Mouse (Mus musculus): ENCODE data around the gene BC067074.

DNA sequence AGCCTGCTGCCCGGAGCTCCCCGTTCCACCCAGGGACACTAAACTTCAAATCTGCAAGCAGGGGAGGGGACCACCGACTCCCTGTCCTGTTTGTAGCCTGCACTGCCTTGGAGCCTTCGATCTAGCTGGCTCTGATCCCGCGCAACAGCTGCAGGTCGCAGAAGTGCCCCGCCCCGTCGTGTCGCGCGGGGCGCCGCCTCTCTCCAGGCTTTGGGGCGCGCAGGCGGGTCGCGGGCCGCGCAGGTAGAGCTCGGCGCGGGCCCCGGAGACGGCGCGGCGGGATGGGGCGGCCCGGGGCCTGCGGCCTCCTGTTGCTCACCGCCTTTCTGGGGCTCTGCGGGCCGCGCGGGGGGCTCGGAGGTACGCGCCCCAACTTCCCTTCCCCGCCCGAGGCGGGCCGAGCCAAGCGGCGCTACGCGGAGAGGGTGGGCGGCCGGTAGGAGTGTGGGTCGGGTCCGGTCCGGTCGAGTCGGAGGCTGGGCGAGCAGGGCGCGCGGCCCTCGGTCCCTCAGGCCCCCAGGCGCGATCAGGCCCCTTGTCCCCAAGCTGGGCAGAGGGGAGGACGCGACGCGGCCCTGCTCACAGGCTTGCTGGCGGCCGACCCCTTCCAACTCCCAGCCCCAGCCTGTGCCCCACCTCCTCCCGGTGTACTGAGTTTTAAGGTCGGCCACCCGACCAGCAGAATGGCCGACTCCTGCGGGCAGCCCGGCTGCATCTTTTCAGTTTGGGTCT, at the start of gene BC067074:
- TF ChIP-seq CTCF (IDR thresholded peaks at IDR 0.05; ENCODE audit: low read depth) (no peak), EP300 (optimal IDR thresholded peaks at IDR 0.05) (no peak)
